Mouse (Mus musculus): ENCODE measurements around the gene 4930548H24Rik.

DNA sequence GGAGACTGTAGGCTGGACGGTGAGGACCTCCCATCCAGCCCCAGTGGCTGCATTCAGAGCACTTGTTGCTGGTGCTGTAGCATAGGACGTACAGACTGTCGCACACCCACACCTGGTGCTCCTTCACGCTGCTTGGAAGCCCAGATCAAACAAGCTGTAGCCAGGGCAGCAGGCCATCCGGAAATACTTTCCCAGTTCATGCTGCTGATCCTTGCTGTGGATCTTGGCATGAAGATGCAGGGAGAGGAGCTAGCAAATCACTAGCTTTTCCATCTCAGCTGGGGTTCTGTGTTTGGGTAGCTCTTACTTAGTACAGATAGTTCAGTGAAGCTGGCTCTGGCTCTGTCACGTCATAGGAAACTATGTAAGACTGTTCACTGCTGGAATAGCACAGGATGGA is 15.8 kb upstream of the 4930548H24Rik start:
- TF ChIP-seq EP300 (IDR thresholded peaks at IDR 0.05; ENCODE audit: low read depth) = no peak
- TF ChIP-seq CTCF (IDR thresholded peaks at IDR 0.05; ENCODE audit: low read depth) = no peak
